Mouse (Mus musculus) spleen, adult 2 months (tissue): ENCODE results near the gene Thegl. TPM values are rescaled to one million over a fixed set of nuclear protein-coding genes. Genes with fewer than 3 reads are reported as not detected.
"Not testable (repeated sequence)": the region's sequence is repeated elsewhere in the genome, so short reads cannot be mapped to it uniquely, and the experiment has no call there.

Experiments used
- DNase-seq, 2 experiments: peaks; one replicate each; pipeline versions ENCODE4 v3.0.0 to v3.0.0-alpha.2; 2012 to 2021; ENCODE audit warnings: low spot score in 2 of 2, low read depth in 1 of 2
- H3K27ac ChIP-seq: fragments of 200-500 bp; 2 replicates; pipeline ENCODE4 v1.5.1; 2012; ENCODE audit warnings: low read length, inconsistent platforms; ENCODE audit not compliant: insufficient read depth
- H3K27me3 ChIP-seq: fragments of 200-500 bp; 2 replicates; pipeline ENCODE4 v1.6.1; 2012; ENCODE audit warnings: mild to moderate bottlenecking, moderate library complexity, low read length, inconsistent platforms; ENCODE audit not compliant: control insufficient read depth, insufficient read depth
- H3K36me3 ChIP-seq: fragments of 200-500 bp; 2 replicates; pipeline ENCODE4 v1.6.1; 2012; ENCODE audit warnings: mild to moderate bottlenecking, low read length, inconsistent platforms; ENCODE audit not compliant: control insufficient read depth, insufficient read depth
- H3K4me1 ChIP-seq: fragments of 200-500 bp; 2 replicates; pipeline ENCODE4 v1.6.1; 2011; ENCODE audit warnings: inconsistent platforms; ENCODE audit not compliant: control insufficient read depth, insufficient read depth, insufficient read length
- H3K4me3 ChIP-seq: fragments of 200-500 bp; 2 replicates; pipeline ENCODE4 v1.5.1; 2011; ENCODE audit warnings: mild to moderate bottlenecking, inconsistent platforms; ENCODE audit not compliant: insufficient read depth, insufficient read length; ENCODE audit errors: extremely low read depth
- CTCF ChIP-seq: fragments of 200-500 bp; IDR thresholded peaks from 2 replicates; pipeline ENCODE4 v1.5.1; 2011; ENCODE audit warnings: mild to moderate bottlenecking, inconsistent platforms; ENCODE audit not compliant: insufficient read depth, insufficient read length, insufficient replicate concordance; ENCODE audit errors: extremely low read depth
- POLR2A ChIP-seq: fragments of 200-500 bp; IDR thresholded peaks from 2 replicates; pipeline ENCODE4 v1.6.1; 2011; ENCODE audit warnings: low read depth, low read length, inconsistent platforms
- WGBS: fragments of 180-500 bp; shearing (Covaris S2); methylation state at CpG from one replicate; pipeline ENCODE4 v1.1.7; 2018; 5-methylcytosine and 5-hydroxymethylcytosine counted together
- polyA plus RNA-seq: library from polyadenylated mRNA; depleted of rRNA; stranded (reverse); fragments of >200 nt; gene quantifications from 2 replicates; pipeline ENCODE4 v1.2.3, GENCODE M21; 2012; rRNA removed

Thegl gene
- not detected in 2 replicates for polyA plus RNA-seq

GRCm38 (mm10) chr5:77015544-77016482, at the start of gene Thegl:
Thegl (plus strand) TSS chr5:77016023.
- Histone ChIP-seq H3K4me1 (0 out of 2 replicates have a peak, but pooled peaks cover 4% of the 10 kb centered on the region), H3K4me3 (peak within 1 kb of the TSS; percentile 49), H3K36me3 (no peaks in the 10 kb centered on the region), H3K27me3 (0 out of 2 replicates have a peak, but pooled peaks cover 2% of the 10 kb centered on the region), H3K27ac (no peak within 1 kb of the TSS)
- TF ChIP-seq POLR2A: no peak
- peak; percentile 19 to 62 for DNase-seq
- WGBS: 13% methylated on average over 57 of the region's 57 CpGs

GRCm38 (mm10) chr5:76969250-76969649, 46.6 kb upstream of the Thegl start:
- Histone ChIP-seq H3K36me3 (peaks cover 22% of the 10 kb centered on the region), H3K4me3 (no peak overlapping the region), H3K4me1 (peaks cover 6% of the 10 kb centered on the region), H3K27me3 (no peaks in the 10 kb centered on the region), H3K27ac (no peak overlapping the region)
- 88% methylated on average over 5 of the region's 5 CpGs for WGBS
- no peak for DNase-seq
- no peak for TF ChIP-seq CTCF
- no peak for TF ChIP-seq POLR2A

- H3K4me1 ChIP-seq, H3K27me3 ChIP-seq, DNase-seq, H3K27ac ChIP-seq, H3K4me3 ChIP-seq: not testable (repeated sequence)
- peaks cover 14% of the 10 kb centered on the region for H3K36me3 ChIP-seq
- WGBS: 74% methylated on average over 1 of the region's 1 CpGs
Measured at GRCm38 (mm10) chr5:76971115-76971514, 44.7 kb upstream of the Thegl start.

- Histone ChIP-seq H3K27ac (no peak overlapping the region), H3K27me3 (no peaks in the 10 kb centered on the region; the same call in 1 of the 2 replicates), H3K36me3 (peaks cover 15% of the 10 kb centered on the region), H3K4me3 (peak overlapping the region; percentile 79; the same call in 1 of the 2 replicates), H3K4me1 (peaks cover 9% of the 10 kb centered on the region)
- DNase-seq: no peak
- TF ChIP-seq POLR2A (no peak), CTCF (no peak)
- WGBS: 32% methylated on average over 3 of the region's 3 CpGs
Measured at GRCm38 (mm10) chr5:76973488-76973887, 42.3 kb upstream of the Thegl start.

- no peak overlapping the region for H3K27ac ChIP-seq
- WGBS: 1% methylated on average over 17 of the region's 17 CpGs
Measured at GRCm38 (mm10) chr5:76974207-76974553, 41.6 kb upstream of the Thegl start.

GRCm38 (mm10) chr5:76974554-76975285, 41.1 kb upstream of the Thegl start, which contains the start of gene Srp72:
Srp72 (plus strand) TSS chr5:76974683.
- DNase-seq: peak; percentile 78 to 84
- Histone ChIP-seq H3K27ac (peak within 1 kb of the TSS; percentile 87), H3K4me1 (peaks cover 9% of the 10 kb centered on the region), H3K36me3 (peaks cover 17% of the 10 kb centered on the region), H3K27me3 (no peaks in the 10 kb centered on the region; the same call in 1 of the 2 replicates), H3K4me3 (peak within 1 kb of the TSS; percentile 79)
- TF ChIP-seq POLR2A: no peak; the same call in 1 of the 2 replicates
- TF ChIP-seq CTCF: no peak
- WGBS: under 1% methylated on average over 60 of the region's 60 CpGs

More at GRCm38 (mm10) chr5:76974207-76974553, 41.6 kb upstream of the Thegl start:
- Histone ChIP-seq H3K4me1 (peaks cover 9% of the 10 kb centered on the region), H3K27me3 (no peaks in the 10 kb centered on the region; the same call in 1 of the 2 replicates), H3K36me3 (peaks cover 13% of the 10 kb centered on the region), H3K4me3 (peak overlapping the region; percentile 79)
- no peak for TF ChIP-seq POLR2A
- no peak for TF ChIP-seq CTCF
- no peak for DNase-seq

GRCm38 (mm10) chr5:76975736-76976135, 40.1 kb upstream of the Thegl start:
- Histone ChIP-seq H3K4me3 (no peak overlapping the region), H3K4me1 (peaks cover 9% of the 10 kb centered on the region), H3K36me3 (peaks cover 20% of the 10 kb centered on the region), H3K27me3 (no peaks in the 10 kb centered on the region; the same call in 1 of the 2 replicates), H3K27ac (no peak overlapping the region)
- 83% methylated on average over 8 of the region's 8 CpGs for WGBS
- no peak for DNase-seq
- TF ChIP-seq CTCF: no peak
- no peak for TF ChIP-seq POLR2A
